Mouse (Mus musculus): Measurements from ENCODE around the gene Nabp2.

DNA sequence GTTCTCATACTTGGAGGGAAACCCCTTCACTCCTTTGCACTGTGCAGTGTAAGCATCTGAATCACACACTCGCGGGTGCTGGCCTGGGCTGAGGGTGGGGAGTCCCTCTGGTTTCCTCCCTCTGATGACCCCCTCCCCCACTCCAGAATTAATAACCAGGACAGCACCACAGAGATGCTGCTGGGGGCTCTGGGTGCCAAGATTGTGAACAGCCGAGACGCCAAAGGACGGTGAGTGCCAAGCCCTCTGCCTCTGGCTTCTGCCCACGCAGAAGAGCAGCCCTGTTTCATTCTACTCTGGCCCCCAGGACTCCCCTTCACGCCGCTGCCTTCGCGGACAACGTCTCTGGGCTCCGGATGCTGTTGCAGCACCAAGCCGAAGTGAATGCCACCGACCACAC, 22.4 kb downstream of the Nabp2 start:
- TF ChIP-seq ZNF384 (IDR thresholded peaks at IDR 0.05; ENCODE audit: low read depth, low read length) (no peak), CHD2 (IDR thresholded peaks at IDR 0.05; ENCODE audit: low read depth, low read length) (no peak)
